Comparison of ENCODE assay signal across 7 mouse cellular contexts in the genomic region with DNA sequence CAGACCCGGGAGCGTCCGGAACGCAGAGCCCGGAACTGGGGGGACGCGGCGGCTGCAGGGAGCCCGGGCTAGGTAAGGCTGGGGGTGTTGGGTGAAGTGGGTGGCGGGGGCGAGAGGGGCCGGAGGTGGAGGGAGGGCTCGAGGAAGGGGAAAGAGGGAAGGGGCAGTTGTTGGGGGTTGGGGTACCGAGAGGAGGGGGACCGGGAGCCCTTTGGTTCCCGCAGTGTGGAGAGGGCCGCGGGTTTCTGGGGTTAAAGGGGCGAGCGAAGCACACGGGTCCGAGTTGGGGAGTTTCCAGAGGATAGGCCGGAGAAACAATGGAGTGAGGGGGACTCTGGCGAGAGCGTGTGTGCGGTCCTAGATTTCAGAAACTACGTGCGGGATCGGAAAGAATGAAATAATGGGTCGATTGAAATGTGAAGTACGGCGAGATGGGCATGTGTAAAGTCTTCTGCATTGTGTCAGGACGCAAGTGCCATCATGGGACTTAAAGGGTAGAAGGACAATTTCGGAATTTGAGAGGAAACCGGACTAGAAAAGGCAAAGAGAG. TPM values are rescaled to one million over a fixed set of nuclear protein-coding genes. Genes with fewer than 3 reads are reported as not detected.
DNase-seq lines count a peak whose midpoint lies in the region; ATAC-seq and TF ChIP-seq lines count a peak whose summit lies in the region.

No protein-coding gene starts in this region.

- no peaks in the 10 kb centered on the region for H3K27me3 ChIP-seq in lung, postnatal 0 days (replicated peaks; ENCODE audit: insufficient read depth, low read length)
- no peaks in the 10 kb centered on the region for H3K27me3 ChIP-seq in heart, embryonic 14.5 days (ENCODE audit: control insufficient read depth, insufficient read depth, low read length)

- no peak for TF ChIP-seq POLR2A in brain, embryonic 14.5 days (IDR thresholded peaks at IDR 0.05; ENCODE audit: borderline replicate concordance, extremely low read depth, insufficient read depth, insufficient read length, poor library complexity, severe bottlenecking)

- no peaks in the 10 kb centered on the region for H3K36me3 ChIP-seq in lung, postnatal 0 days (ENCODE audit: insufficient read depth, low read length)
- H3K36me3 ChIP-seq in heart, embryonic 14.5 days (ENCODE audit: control insufficient read depth, insufficient read depth, low read length), result peaks cover 5% of the 10 kb centered on the region; the same call in 1 of the 2 replicates

- H3K4me2 ChIP-seq in lung, postnatal 0 days (replicated peaks; ENCODE audit: low read depth, low read length), result peak overlapping the region; percentile 85
- peak overlapping the region; percentile 66 for H3K4me2 ChIP-seq in heart, embryonic 14.5 days (ENCODE audit: low read length)

- no peaks in the 10 kb centered on the region for H3K4me1 ChIP-seq in lung, postnatal 0 days (ENCODE audit: insufficient read depth, low read depth, low read length)
- peaks cover 9 to 30% of the 10 kb centered on the region in 2 experiments for H3K4me1 ChIP-seq in heart, embryonic 14.5 days (ENCODE audit: control insufficient read depth in 2 of 2, insufficient read depth in 2 of 2, low read length in 2 of 2)

- no peak for ATAC-seq in lung, postnatal 0 days
- 0 out of 2 replicates have a peak, but pooled peaks have one; percentile 2 for ATAC-seq in heart, embryonic 14.5 days (ENCODE audit: insufficient number of reproducible peaks, insufficient read depth, low FRiP score, low read depth)

- DNase-seq in lung, postnatal 0 days (ENCODE audit: low spot score), result peak; percentile 31
- DNase-seq in lung, adult 18-20 months, result no peak
- peak; percentile 67 for DNase-seq in brain, embryonic 14.5 days (ENCODE audit: low read depth)
- peak; percentile 7 for DNase-seq in lung, postnatal 14 days
- DNase-seq in spleen, adult 12 weeks (ENCODE audit: low spot score), result no peak
- DNase-seq in right cerebral cortex, postnatal 25 days, result no peak

- no peak for TF ChIP-seq CTCF in lung, postnatal 0 days (IDR thresholded peaks at IDR 0.05)
- TF ChIP-seq CTCF in brain, embryonic 14.5 days (IDR thresholded peaks at IDR 0.05; ENCODE audit: borderline replicate concordance, extremely low read depth, insufficient read depth, insufficient read length), result no peak

- peak overlapping the region; percentile 88 for H3K4me3 ChIP-seq in lung, postnatal 0 days (ENCODE audit: low read depth, low read length)
- peak overlapping the region; percentile 63 to 83 for H3K4me3 ChIP-seq in heart, embryonic 14.5 days (ENCODE audit: control insufficient read depth in 1 of 2, insufficient read depth in 1 of 2, low read depth in 1 of 2, low read length in 2 of 2)

- no peak for TF ChIP-seq EP300 in lung, postnatal 0 days (IDR thresholded peaks at IDR 0.05)

- no peaks in the 10 kb centered on the region for H3K9me3 ChIP-seq in lung, postnatal 0 days (ENCODE audit: low read length)
- no peaks in the 10 kb centered on the region for H3K9me3 ChIP-seq in heart, embryonic 14.5 days (ENCODE audit: control insufficient read depth, low read length)

- H3K27ac ChIP-seq in lung, postnatal 0 days (ENCODE audit: low read length), result peak overlapping the region; percentile 89
- peak overlapping the region; percentile 96 to 97 for H3K27ac ChIP-seq in heart, embryonic 14.5 days (replicated peaks in 1 of 2; ENCODE audit: control insufficient read depth in 1 of 2, insufficient read depth in 1 of 2, low read depth in 2 of 2, low read length in 2 of 2)

- H3K9ac ChIP-seq in lung, postnatal 0 days (replicated peaks; ENCODE audit: low read depth), result peak overlapping the region; percentile 83
- H3K9ac ChIP-seq in heart, embryonic 14.5 days (ENCODE audit: low read length), result peak overlapping the region; percentile 83

- under 1% methylated on average over 28 of the region's 35 CpGs for WGBS in lung, postnatal 0 days
- WGBS in heart, embryonic 14.5 days, result under 1% methylated on average over 34 of the region's 35 CpGs

RNA-seq across cellular contexts. Expression of a gene that starts 1.2 kb away (rescaled TPM):
- 13.7 and 16.3 TPM in 2 replicates for polyA plus RNA-seq in lung, postnatal 0 days (2015; fragmentation: Nextera tagmentation; extraction: Ambion mirVana)
- polyA plus RNA-seq in brain, embryonic 14.5 days (2012; rRNA removed), result 47.3 and 50.4 TPM in 2 replicates
- 34.8 and 35.9 TPM in 2 replicates for polyA plus RNA-seq in heart, embryonic 14.5 days (2014; fragmentation: Nextera tagmentation; extraction: Ambion mirVana)

RNA-seq across cellular contexts. Expression of a gene that starts 33.9 kb away (rescaled TPM):
- polyA plus RNA-seq in lung, postnatal 0 days (2015; fragmentation: Nextera tagmentation; extraction: Ambion mirVana), result 0.50 and 0.96 TPM in 2 replicates
- polyA plus RNA-seq in brain, embryonic 14.5 days (2012; rRNA removed), result 0.82 and 0.92 TPM in 2 replicates
- 0.93 and 1.3 TPM in 2 replicates for polyA plus RNA-seq in heart, embryonic 14.5 days (2014; fragmentation: Nextera tagmentation; extraction: Ambion mirVana)

RNA-seq across cellular contexts. Expression of a gene that starts 39.3 kb away (rescaled TPM):
- polyA plus RNA-seq in lung, postnatal 0 days (2015; fragmentation: Nextera tagmentation; extraction: Ambion mirVana), result not detected in 2 replicates
- 7.0 and 15.6 TPM in 2 replicates for polyA plus RNA-seq in brain, embryonic 14.5 days (2012; rRNA removed)
- 0.27 and 0.41 TPM in 2 replicates for polyA plus RNA-seq in heart, embryonic 14.5 days (2014; fragmentation: Nextera tagmentation; extraction: Ambion mirVana)

RNA-seq across cellular contexts. Expression of a gene that starts 52.5 kb away (rescaled TPM):
- 0.95 and 0.99 TPM in 2 replicates for polyA plus RNA-seq in lung, postnatal 0 days (2015; fragmentation: Nextera tagmentation; extraction: Ambion mirVana)
- polyA plus RNA-seq in brain, embryonic 14.5 days (2012; rRNA removed), result 12.1 and 27.9 TPM in 2 replicates
- polyA plus RNA-seq in heart, embryonic 14.5 days (2014; fragmentation: Nextera tagmentation; extraction: Ambion mirVana), result 14.8 and 16.5 TPM in 2 replicates

Comparison
In these comparisons a context has a peak if more than half of its experiments do, and no peak if none do; other contexts are left out.
1. DNase-seq: peak in lung, postnatal 0 days (single experiment), brain, embryonic 14.5 days (single experiment) and lung, postnatal 14 days (single experiment); none in lung, adult 18-20 months (0 of 2), spleen, adult 12 weeks (single experiment) and right cerebral cortex, postnatal 25 days (single experiment).